Mouse (Mus musculus) granulocyte monocyte progenitor cell, adult 5-6 weeks (primary cell): ENCODE data around the gene Anapc15. TPM values are rescaled to one million over a fixed set of nuclear protein-coding genes. Genes with fewer than 3 reads are reported as not detected.

Experiments used
- ATAC-seq: replicated peaks from 2 replicates; pipeline ENCODE4 v1.8.0; 2016; ENCODE audit warnings: mild to moderate bottlenecking, moderate TSS enrichment, inconsistent platforms; ENCODE audit not compliant: poor library complexity, severe bottlenecking
- total RNA-seq, 2 experiments: library from RNA; stranded (forward) in 1 of 2; stranded (reverse) in 1 of 2; fragments of 200-712, 200-1000 nt in 1 of 2; fragments of >200 nt in 1 of 2; fragmentation: Nextera tagmentation in 1 of 2; gene quantifications; 2 replicates each; pipeline ENCODE4 v1.2.3; 2014 to 2017

The Anapc15 gene
- total RNA-seq, 2 experiments from 2014 or later = 111 to 145 TPM

DNA sequence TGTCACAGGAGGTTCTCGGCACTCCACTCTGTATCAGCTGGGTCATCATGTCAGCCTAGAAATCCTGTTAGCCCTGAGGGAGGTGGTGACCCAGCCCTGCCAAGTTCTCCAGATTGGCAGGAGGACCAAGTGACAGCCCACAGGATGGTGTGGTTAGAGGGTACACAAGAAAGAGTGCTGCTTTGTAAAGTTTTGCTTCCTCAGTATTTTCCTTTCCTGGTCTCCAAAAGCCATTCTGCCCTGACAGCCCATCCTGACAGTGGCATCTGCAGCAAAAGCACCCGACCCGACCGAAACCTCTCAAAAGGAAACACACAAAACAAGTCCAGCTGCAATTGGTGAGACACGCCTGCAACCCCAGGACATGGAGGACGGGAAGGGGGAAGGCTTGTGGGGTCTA, 19.3 kb upstream of the Anapc15 start:
- ATAC-seq = no peak

GRCm38 (mm10) chr7:101847934-101848333, 15.6 kb upstream of the Anapc15 start:
- peak; percentile 39 for ATAC-seq

- peak; percentile 84 for ATAC-seq
Measured at GRCm38 (mm10) chr7:101851689-101852088, 11.8 kb upstream of the Anapc15 start.

DNA sequence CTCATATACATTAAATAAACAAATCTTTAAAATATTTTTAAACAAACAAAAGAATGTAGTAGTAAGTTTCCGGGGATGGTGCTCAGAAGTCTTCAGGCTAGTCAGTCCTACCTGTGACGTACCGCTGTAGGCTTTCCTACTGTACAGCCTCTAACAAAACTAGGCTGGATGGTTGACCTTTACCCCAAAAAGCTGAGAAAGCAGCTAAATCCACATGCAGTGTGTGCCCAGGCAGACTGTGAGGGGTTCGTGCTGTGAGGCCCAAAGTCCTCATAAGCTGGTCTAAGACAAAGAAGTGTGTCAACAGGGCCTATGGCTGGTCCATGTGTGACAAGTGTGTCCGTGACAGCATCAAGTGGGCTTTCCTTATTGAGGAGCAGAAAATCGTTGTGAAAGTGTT, 10.7 kb upstream of the Anapc15 start:
- ATAC-seq = no peak

GRCm38 (mm10) chr7:101853816-101854215, 9.7 kb upstream of the Anapc15 start:
- no peak for ATAC-seq

DNA sequence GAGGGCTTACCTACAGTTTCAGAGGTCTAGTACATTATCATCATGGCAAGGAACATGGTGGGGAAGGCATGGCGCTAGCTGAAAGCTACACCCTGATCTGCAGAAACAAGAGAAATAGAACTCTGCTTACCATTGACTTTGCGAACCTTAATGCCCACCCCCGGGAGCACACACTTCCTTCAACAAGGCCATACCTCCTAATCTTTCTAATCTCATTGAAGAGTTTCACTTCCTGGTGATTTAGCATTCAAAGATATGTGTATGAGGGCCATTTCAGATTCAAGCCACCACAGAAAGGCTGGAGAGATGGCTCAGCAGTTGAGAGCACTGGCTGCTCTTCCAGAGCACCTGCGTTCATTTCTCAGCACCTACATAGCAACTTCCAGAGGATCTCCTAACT, 6.4 kb upstream of the Anapc15 start, which contains the start of gene Folr2:
TSS of gene Folr2 (minus strand) at position 101 of the 400 bp plus-strand sequence.
- peak; percentile 76 for ATAC-seq

GRCm38 (mm10) chr7:101858362-101858761, 5.2 kb upstream of the Anapc15 start:
- ATAC-seq = peak; percentile 60

DNA sequence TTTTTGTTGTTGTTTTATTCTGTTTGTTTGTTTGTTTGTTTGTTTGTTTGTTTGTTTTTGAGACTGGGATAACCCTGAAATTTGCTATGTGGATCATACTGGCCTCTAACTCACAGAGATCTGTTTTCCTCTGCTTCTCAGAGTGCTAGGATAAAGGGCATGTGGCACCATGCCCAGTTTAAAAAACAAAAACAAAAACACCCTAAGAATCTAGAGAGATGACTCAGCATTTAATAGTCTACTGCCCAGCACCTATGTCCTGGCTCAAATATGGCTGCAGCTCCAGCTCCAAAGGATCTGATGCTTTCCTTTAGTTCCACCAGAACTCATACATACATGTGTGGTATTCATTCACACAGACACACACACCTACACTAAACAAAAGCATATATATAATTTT, 2.5 kb upstream of the Anapc15 start:
- ATAC-seq = no peak

GRCm38 (mm10) chr7:101862291-101862690, 1.2 kb upstream of the Anapc15 start:
- ATAC-seq = no peak

- no peak for ATAC-seq
Measured at GRCm38 (mm10) chr7:101866491-101867265, 3.2 kb downstream of the Anapc15 start.

GRCm38 (mm10) chr7:101867482-101867881, 4.0 kb downstream of the Anapc15 start:
- no peak for ATAC-seq

- ATAC-seq = no peak
Measured at GRCm38 (mm10) chr7:101868241-101869162, 5.0 kb downstream of the Anapc15 start.

GRCm38 (mm10) chr7:101869163-101869500, 5.6 kb downstream of the Anapc15 start:
- ATAC-seq = no peak

DNA sequence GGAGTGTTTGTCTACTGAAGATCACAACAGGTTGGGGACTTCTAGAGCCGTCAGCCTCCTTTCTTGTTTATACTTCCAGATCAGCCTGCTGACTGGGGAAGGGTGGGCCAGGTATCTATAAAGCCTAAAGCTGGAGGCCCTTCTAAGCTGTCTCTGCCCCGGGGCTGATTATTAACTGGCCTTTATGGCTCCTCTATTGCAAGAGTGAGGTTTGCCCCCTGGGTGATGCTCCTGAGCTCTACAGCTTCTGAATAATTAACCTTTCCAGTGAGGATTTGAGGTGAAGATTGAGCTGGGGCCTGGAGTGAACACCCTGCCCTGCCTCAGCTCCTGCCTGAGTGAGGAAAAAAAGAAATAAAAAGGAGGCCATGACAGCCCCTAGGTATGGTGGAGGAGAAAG, 7.1 kb downstream of the Anapc15 start, which contains the start of gene Folr1:
TSS of gene Folr1 (minus strand) at position 160 of the 400 bp plus-strand sequence.
- no peak for ATAC-seq

GRCm38 (mm10) chr7:101871296-101871695, 7.8 kb downstream of the Anapc15 start:
- ATAC-seq = 0 out of 2 replicates have a peak, but pooled peaks have one; percentile 17

DNA sequence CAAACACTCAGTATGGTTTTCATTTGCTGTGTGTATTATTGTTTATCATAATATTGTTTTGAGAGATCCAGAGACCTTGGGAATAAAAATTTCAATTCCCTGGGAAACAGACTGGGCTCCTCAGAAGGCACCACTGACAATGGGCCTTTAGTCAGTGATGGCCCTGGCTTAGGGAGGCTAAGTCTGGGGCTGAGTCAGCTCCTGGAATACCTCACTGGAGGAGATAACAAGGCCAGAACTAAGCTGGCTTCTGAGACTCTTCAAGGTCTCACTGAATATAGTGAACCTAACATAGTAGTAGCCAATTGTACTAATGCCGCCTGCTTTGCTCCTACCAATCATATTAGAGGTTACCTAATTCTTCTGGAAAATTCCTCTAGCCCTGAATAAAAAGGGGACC, 12.5 kb downstream of the Anapc15 start:
- ATAC-seq = no peak

- peak; percentile 72 for ATAC-seq
Measured at GRCm38 (mm10) chr7:101880855-101881254, 17.3 kb downstream of the Anapc15 start.

DNA sequence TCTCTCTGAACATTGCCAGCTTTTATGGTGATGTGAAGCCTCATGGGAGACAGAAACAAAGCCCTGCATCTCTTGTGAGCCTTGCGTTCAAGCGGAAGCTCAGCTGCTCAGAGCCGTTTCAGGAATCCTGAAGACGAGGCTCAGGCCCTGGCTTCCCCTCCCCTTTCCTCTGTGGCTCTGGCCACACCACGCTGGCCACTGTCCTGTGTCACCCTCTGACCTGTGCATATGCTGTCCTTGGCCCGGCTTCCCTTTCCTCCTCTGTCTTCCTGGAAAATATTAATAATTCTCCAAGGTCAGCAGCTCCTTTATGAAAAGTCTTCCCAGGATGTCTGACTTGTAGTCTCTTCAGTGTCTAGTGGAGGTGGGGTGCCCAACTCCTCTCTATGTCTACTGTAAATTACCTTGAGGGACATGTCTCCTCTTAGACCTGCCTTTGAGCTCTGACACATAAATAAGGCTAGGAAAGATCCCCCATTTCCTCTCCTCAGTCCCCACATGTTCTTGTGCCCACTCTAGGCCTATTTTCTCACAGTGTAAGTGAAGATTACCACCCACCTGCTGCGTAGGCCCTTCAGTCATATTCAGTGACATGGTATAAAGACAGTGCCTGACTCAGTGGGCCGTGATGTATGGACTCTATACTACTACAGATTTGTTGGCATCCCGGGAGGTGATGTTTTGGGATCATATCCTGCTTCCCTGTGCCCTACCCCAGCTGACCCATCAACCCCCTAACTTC, 19.1 kb downstream of the Anapc15 start:
- ATAC-seq = no peak

DNA sequence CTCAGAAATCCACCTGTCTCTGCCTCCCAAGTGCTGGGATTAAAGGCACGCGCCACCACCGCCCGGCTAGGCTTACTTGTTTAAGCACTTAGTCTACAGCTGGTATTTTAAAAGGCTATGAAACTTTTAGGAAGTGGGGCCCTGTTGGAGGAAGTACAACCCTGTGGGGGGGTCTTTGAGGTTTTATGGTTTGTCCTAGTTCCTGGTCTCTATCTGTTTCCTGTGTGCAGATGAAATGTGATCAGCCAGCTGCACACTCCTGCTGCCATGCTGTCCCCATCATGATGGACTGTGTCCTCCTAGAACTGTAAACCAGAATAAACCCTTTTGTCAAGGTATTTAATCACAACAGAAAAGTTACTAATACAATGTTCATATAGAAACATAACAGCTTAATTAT, 20.6 kb downstream of the Anapc15 start:
- ATAC-seq = peak; percentile 76

DNA sequence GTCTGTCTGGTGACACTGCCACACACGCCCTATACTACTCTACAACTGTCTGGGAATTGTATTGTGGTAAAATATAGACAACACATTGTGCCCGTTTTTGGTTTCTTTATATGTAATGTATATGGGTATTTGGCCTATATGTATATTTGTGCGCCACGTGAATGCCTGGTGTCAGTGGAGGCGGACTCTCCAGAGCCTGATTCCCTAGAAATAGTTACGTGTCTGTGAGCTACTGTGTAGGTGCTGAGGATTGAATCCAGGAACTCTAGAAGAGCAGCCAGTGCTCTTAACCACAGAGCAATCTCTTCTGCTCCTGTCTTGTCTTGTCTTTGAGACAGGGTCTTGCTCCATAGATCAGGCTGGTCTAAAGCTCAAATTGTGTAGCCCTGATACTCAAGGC, 22.8 kb downstream of the Anapc15 start:
- ATAC-seq = no peak

- ATAC-seq = no peak
Measured at GRCm38 (mm10) chr7:101888460-101888859, 24.9 kb downstream of the Anapc15 start.
